Mouse (Mus musculus) lung, adult 2 months (tissue): ENCODE measurements around the gene Tomm40l. TPM values are rescaled to one million over a fixed set of nuclear protein-coding genes. Genes with fewer than 3 reads are reported as not detected.

Experiments used
- DNase-seq: peaks from one replicate; pipeline ENCODE4 v3.0.0; 2022
- H3K4me1 ChIP-seq: fragments of 200-500 bp; 2 replicates; pipeline ENCODE4 v1.6.1; 2011; ENCODE audit warnings: low read length; ENCODE audit not compliant: control insufficient read depth, insufficient read depth
- H3K4me3 ChIP-seq: fragments of 200-500 bp; replicated peaks from 2 replicates; pipeline ENCODE3; 2011; ENCODE audit warnings: low read depth, mild to moderate bottlenecking, control low read depth, low read length; ENCODE audit errors: extremely low read depth
- CTCF ChIP-seq: fragments of 200-500 bp; IDR thresholded peaks from 2 replicates; pipeline ENCODE4 v1.5.1; 2011; ENCODE audit warnings: mild to moderate bottlenecking, low read length, control low read depth; ENCODE audit not compliant: insufficient read depth
- POLR2A ChIP-seq: fragments of 200-500 bp; IDR thresholded peaks from 2 replicates; pipeline ENCODE4 v1.6.1; 2011; ENCODE audit warnings: low read depth, mild to moderate bottlenecking, control low read depth, low read length, borderline replicate concordance; ENCODE audit errors: extremely low read depth
- WGBS: fragments of 180-500 bp; shearing (Covaris S2); methylation state at CpG from one replicate; pipeline ENCODE4 v1.1.7; 2018; 5-methylcytosine and 5-hydroxymethylcytosine counted together
- polyA plus RNA-seq: library from polyadenylated mRNA; depleted of rRNA; stranded (reverse); fragments of >200 nt; gene quantifications from 2 replicates; pipeline ENCODE4 v1.2.3, GENCODE M21; 2012

Tomm40l gene
- polyA plus RNA-seq, 1 experiment, result 28.8 TPM

DNA sequence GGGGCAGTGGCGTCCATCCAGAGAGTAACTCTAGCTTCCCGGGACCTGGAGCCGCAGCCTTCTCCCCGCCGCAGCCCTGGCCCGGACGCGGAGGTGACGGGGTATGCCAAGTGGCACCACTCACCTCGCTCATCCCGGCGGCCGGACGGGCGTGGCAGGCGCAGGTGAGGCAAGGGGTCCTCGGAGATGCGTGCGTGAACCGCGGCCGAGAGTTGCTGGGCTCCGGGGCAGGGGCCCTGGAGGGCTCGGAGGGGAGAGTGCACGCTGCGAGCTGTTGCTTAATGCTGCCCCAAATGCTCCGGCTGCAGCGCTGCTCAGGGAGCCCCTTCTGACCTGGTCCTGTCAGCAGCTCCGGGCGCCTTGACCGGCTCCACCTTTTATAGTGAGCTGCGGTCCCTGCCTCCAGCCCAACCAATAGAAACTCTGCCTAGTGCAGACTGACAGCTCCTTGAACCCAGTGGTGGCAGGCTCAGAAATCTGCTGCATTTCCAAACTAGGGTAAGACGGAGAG is 26.4 kb downstream of the Tomm40l start, which contains the start of gene Pcp4l1:
Pcp4l1 (minus strand) TSS at position 382 of the 511 bp plus-strand sequence.
- WGBS, result under 1% methylated on average over 33 of the region's 33 CpGs
- peak within 1 kb of the TSS; percentile 62 for H3K4me3 ChIP-seq
- DNase-seq, result peak; percentile 48
- H3K4me1 ChIP-seq, result no peaks in the 10 kb centered on the region; the same call in 1 of the 2 replicates
- TF ChIP-seq CTCF (no peak), POLR2A (peak; percentile 65; the same call in 1 of the 2 replicates)

DNA sequence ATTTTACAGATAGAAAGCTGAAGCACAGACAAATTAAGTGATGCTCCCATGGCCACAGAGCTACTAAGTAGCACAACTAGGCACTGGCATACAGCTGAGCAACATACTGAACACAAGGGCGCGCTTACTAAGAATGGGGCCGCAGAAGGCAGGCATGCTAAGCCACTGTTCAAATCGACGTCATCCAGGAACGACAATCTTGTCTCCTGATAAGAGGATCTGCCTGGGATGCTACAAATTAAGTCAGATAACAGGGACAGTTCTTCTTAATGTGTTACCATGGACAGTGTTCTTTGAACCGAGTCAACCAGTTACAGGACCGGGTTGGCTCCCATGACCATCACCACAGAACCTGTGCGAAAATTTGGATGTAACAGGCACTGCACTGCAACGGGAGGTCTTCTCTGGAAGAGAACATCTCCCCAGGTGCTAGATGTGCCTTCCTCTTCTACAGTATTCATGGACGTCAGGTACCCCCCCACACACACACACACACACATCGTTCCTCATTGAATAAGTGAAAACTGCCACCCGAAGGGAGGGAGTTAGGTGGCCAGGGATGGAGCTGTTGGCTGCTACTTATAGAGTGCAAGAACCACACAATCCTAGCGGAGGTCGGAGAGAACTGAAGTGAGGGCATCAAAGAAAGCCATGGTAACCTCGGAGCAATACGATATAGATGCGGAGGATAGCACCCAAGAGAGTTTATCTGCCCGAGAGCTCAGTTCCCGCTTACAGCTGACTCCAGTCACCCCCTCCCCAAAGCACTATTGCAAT is 27.1 kb downstream of the Tomm40l start:
- no peak for TF ChIP-seq CTCF
- TF ChIP-seq POLR2A, result no peak
- DNase-seq, result no peak
- H3K4me1 ChIP-seq, result no peaks in the 10 kb centered on the region; the same call in 1 of the 2 replicates
- H3K4me3 ChIP-seq, result peak overlapping the region; percentile 62
- WGBS, result 25% methylated on average over 20 of the region's 20 CpGs

DNA sequence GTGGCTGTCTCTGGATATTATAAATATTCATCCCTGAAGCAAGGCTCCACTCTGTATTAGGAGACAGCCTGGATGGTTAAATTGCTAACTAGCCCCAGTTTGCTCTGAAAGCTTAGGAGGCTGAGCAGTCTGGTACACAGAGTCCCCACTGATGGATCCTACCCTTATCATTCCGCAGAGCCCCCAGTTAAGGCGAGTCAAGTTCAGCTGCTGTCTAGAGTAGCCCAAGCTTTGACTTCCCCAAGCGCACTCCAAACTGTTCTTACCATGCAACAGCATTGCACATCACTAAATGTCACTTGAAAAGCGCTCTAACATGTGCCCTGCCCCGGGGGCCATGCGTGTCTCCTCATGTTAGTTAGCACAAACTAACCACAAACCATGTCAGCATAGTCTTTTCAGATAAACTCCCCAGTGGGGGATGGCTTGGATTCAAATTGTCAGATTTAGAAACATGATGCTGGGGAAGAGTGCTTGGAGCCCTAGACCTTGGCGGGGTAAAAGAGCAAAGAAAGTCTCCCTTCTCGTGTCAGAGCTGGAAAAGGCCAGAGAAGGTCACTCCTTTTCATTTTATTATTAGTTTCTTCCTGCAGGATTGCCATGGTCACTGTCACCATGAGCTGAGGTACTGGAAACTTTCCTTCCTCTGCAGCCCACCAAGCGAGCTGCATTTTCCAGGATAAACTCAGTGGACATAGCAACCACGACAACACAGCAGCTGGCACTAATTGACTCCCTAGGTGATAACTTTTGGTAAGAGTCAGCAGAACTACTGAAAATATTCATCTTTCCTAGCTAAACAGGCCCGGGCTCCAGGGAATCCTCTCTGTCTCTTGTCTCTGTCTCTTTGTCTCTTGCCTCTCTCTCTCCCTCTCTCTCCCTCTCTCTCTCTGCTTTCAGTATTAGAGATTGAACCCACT is 28.1 kb downstream of the Tomm40l start:
- no peak for DNase-seq

DNA sequence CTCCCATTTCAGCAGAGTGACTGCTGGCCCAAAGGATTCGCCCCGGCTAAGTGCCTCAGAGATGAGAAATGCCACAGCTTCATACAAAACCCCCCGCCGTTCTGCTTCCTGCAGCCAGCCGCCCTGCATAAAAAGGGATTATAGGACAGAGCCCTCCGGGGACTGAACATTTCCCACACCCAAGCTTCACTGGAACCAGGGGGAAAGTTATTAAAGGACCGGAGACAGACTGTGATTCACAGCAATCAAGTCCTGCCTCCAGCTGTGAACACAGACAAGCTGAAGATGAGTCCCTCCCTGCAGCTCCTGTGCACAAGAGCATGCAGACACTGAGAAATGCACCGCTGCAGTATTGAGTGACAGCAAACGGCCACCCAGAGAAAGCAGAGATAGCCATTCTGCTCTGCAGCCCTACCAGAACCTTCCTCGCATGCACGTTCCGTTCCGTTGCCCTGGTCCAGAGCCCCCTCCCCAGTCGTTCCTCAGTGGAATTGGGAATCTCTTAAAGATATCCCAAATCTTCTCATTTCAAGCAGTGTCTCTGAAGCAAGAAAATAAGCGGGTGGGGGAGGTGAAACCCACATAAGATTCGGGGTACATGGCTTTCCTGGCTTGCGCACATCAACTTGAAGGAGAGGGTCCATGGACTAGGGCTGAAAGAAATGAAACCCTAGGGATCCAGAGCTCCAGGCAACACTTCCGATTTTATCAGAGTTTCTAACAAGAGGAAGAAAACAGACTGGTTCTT is 29.0 kb downstream of the Tomm40l start:
- Histone ChIP-seq H3K4me1 (no peaks in the 10 kb centered on the region; the same call in 1 of the 2 replicates), H3K4me3 (peak overlapping the region; percentile 2)
- no peak for TF ChIP-seq CTCF
- TF ChIP-seq POLR2A, result no peak
- WGBS, result 23% methylated on average over 18 of the region's 18 CpGs
- DNase-seq, result no peak

More for the DNA sequence above, 28.1 kb downstream of the Tomm40l start:
- Histone ChIP-seq H3K4me1 (no peaks in the 10 kb centered on the region; the same call in 1 of the 2 replicates), H3K4me3 (no peak overlapping the region)
- no peak for TF ChIP-seq POLR2A
- TF ChIP-seq CTCF, result no peak
- WGBS, result 52% methylated on average over 11 of the region's 11 CpGs

DNA sequence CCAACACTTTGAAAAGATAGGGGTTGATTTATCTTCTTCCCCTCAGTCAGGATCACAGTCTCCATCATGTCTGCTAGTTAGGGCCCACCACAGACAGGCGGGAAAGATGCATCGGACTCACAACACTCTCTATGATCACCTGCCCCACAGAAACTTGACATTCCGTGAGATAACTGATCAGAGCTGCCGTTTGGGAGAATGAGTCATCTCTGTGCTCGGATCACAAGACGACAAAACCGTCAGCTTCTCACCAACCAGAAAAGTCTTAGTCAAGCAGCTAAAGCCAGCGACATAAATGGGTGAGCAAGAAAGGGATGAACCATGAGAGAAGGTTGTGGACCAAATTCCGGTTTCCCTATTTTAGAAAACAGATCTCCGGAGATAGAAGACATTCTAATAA is 30.0 kb downstream of the Tomm40l start:
- 63% methylated on average over 10 of the region's 10 CpGs for WGBS
- TF ChIP-seq CTCF (no peak), POLR2A (no peak)
- no peak for DNase-seq

DNA sequence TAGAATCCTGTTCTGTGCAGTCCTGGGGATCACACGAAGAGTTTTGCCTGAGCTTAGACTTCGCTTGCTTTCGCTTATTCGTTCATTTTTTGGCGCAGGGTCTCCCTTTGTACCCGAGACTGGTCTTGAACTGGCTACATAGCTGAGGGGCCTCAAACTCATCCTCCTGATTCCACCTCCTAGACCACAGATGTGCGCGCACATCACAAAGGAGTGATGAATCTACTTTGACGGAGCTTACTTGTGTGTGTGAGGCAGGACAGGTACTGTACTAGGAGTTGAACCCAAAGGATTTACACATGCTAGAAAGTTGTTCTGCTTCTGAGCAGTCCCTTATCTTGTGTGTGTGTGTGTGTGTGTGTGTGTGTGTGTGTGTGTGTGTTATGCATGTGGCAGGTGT is 31.5 kb downstream of the Tomm40l start:
- TF ChIP-seq CTCF (no peak), POLR2A (no peak)
- WGBS, result 98% methylated on average over 9 of the region's 9 CpGs
- no peak for DNase-seq
- no peak overlapping the region for H3K4me3 ChIP-seq
- H3K4me1 ChIP-seq, result no peaks in the 10 kb centered on the region; the same call in 1 of the 2 replicates

More for the DNA sequence above, 30.0 kb downstream of the Tomm40l start:
- Histone ChIP-seq H3K4me3 (no peak overlapping the region), H3K4me1 (no peaks in the 10 kb centered on the region; the same call in 1 of the 2 replicates)

DNA sequence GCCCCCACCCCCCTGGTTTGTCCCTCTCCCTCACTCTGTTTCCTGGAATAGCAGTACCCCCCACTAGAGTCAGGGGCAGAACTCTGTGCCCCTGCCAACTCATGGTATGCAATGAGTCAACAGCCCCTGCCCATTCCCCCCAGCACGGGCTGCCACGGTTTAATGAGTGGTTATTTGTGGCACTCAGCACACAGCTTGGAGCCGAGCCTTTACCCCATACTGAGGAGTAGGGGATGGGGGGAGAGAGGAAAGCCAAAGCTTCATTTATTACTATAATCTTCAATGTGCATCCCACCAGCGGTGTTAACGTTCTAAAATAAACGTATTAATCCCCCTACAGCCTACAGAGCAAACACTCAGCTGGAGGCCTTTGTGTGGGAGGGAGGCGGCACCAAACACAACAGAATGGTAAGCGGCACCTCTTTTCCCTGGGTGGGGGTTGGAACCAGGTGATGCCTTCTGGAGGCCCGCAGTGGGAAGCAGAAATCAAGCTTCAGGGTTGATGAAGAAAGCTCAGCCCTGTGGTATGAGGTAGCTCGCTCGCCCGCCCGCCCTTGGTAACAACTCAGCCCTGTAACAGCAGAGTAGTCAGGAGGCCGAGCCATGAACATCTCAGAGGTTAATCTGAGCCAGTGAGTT is 32.7 kb downstream of the Tomm40l start:
- whole genome bisulfite sequencing, result 63% methylated on average over 14 of the region's 14 CpGs
- no peak for TF ChIP-seq CTCF
- TF ChIP-seq POLR2A, result no peak
- DNase-seq, result no peak
- peaks cover 8% of the 10 kb centered on the region; the same call in 1 of the 2 replicates for H3K4me1 ChIP-seq
- no peak overlapping the region for H3K4me3 ChIP-seq

DNA sequence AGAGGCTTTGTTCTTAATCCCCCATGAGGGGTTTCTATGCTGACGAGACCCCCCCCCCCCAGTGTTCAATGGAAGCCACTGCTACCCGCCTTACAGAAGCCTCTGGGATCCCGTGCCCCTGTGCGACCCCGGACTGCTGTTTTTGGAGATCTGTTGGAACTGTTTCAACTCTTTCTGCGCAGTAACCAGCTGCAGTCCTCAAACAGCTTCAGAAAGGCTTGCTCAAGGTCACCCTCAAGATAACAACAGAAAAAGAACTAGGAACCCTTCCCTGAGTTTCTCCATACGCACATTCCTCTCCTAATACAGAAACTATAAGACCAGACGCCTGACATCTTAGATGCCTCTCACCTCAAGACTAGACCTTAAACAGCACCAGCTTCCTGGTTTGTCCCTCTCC is 33.3 kb downstream of the Tomm40l start:
- no peak overlapping the region for H3K4me3 ChIP-seq
- WGBS, result 33% methylated on average over 8 of the region's 8 CpGs
- TF ChIP-seq POLR2A, result no peak
- no peak for TF ChIP-seq CTCF
- no peak for DNase-seq
- H3K4me1 ChIP-seq, result peaks cover 11% of the 10 kb centered on the region
